Mouse (Mus musculus) embryonic facial prominence, embryonic 12.5 days (tissue): ENCODE measurements at regions not wholly inside any gene's neighbourhood (a gene's known extent, or its start where the extent isn't known, plus 50 kb on each side); places are given as distances from the start of the nearest gene placed in this dataset.

Experiments used
- ATAC-seq: fragments of 200-750 bp; cut with Nextera tagmentation; 2 replicates; pipeline ENCODE4 v1.8.0; 2017; ENCODE audit not compliant: insufficient number of reproducible peaks, insufficient read depth, low FRiP score, low TSS enrichment
- H3K27ac ChIP-seq: fragments of 300-500 bp; sonication (generic); 2 replicates; pipeline ENCODE4 v1.5.1; 2016; ENCODE audit warnings: mild to moderate bottlenecking
- H3K27me3 ChIP-seq: fragments of 300-500 bp; sonication (generic); 2 replicates; pipeline ENCODE4 v1.6.1; 2016; ENCODE audit warnings: mild to moderate bottlenecking, moderate library complexity
- H3K36me3 ChIP-seq: fragments of 300-500 bp; sonication (generic); 2 replicates; pipeline ENCODE4 v1.6.1; 2016; ENCODE audit warnings: mild to moderate bottlenecking
- H3K4me1 ChIP-seq: fragments of 300-500 bp; sonication (generic); 2 replicates; pipeline ENCODE4 v1.6.1; 2016
- H3K4me2 ChIP-seq: fragments of 300-500 bp; sonication (generic); replicated peaks from 2 replicates; pipeline ENCODE4 v1.6.1; 2016; ENCODE audit warnings: mild to moderate bottlenecking, moderate library complexity
- H3K4me3 ChIP-seq: fragments of 300-500 bp; sonication (generic); 2 replicates; pipeline ENCODE4 v1.5.1; 2016; ENCODE audit warnings: mild to moderate bottlenecking
- H3K9ac ChIP-seq: fragments of 300-500 bp; sonication (generic); 2 replicates; pipeline ENCODE4 v1.6.1; 2016; ENCODE audit warnings: mild to moderate bottlenecking, moderate library complexity
- H3K9me3 ChIP-seq: fragments of 300-500 bp; sonication (generic); 2 replicates; pipeline ENCODE4 v1.6.1; 2016; ENCODE audit warnings: mild to moderate bottlenecking, moderate library complexity
- WGBS: fragments of 180-500 bp; shearing (Covaris S2); methylation state at CpG from one replicate; pipeline ENCODE4 v1.1.7; 2016; 5-methylcytosine and 5-hydroxymethylcytosine counted together

- no peaks in the 10 kb centered on the region for H3K27me3 ChIP-seq
- H3K27ac ChIP-seq: no peak overlapping the region
- no peak overlapping the region for H3K9ac ChIP-seq
- WGBS: 59% methylated on average over 2 of the region's 2 CpGs
- no peaks in the 10 kb centered on the region for H3K4me1 ChIP-seq
- H3K36me3 ChIP-seq: no peaks in the 10 kb centered on the region
- no peaks in the 10 kb centered on the region for H3K9me3 ChIP-seq
- ATAC-seq: no peak
- H3K4me3 ChIP-seq: no peak overlapping the region
- no peak overlapping the region for H3K4me2 ChIP-seq
Observed at GRCm38 (mm10) chr14:71671994-71672393, 819.6 kb downstream of the Gm9195 start.

DNA sequence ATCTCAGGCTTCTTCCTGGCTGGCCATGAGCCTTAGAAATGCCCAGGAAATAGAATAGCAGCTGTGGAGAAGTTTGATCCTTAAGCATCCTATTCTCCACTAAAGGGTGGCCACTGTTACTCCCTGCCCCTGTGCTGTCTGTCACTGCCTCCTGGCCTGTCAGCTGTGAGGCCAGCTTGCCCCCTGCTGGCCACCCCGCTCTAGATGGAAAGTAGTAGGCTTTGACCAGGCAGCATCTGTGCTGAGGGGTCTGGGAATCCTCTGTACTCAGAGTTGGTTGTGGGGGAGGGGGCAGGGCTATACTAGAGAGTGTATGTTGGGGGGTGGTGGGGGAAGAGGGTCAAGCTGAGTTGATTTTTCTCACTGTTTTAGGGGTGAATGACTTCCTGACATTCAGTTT, 821.2 kb downstream of the Gm9195 start:
- WGBS: 0% methylated on average over 1 of the region's 1 CpGs
- no peak overlapping the region for H3K9ac ChIP-seq
- no peaks in the 10 kb centered on the region for H3K9me3 ChIP-seq
- no peak overlapping the region for H3K4me3 ChIP-seq
- ATAC-seq: no peak
- no peaks in the 10 kb centered on the region for H3K4me1 ChIP-seq
- H3K36me3 ChIP-seq: no peaks in the 10 kb centered on the region
- H3K27me3 ChIP-seq: no peaks in the 10 kb centered on the region
- no peak overlapping the region for H3K4me2 ChIP-seq
- H3K27ac ChIP-seq: no peak overlapping the region

GRCm38 (mm10) chr14:71666656-71667055, 825.0 kb downstream of the Gm9195 start:
- H3K27me3 ChIP-seq: no peaks in the 10 kb centered on the region
- H3K4me3 ChIP-seq: no peak overlapping the region
- H3K9me3 ChIP-seq: no peaks in the 10 kb centered on the region
- no peaks in the 10 kb centered on the region for H3K4me1 ChIP-seq
- no peak overlapping the region for H3K27ac ChIP-seq
- H3K36me3 ChIP-seq: no peaks in the 10 kb centered on the region
- 86% methylated on average over 1 of the region's 1 CpGs for WGBS
- ATAC-seq: no peak
- no peak overlapping the region for H3K4me2 ChIP-seq
- H3K9ac ChIP-seq: no peak overlapping the region

GRCm38 (mm10) chr14:71660166-71660565, 831.5 kb downstream of the Gm9195 start:
- H3K4me1 ChIP-seq: no peaks in the 10 kb centered on the region
- WGBS: 26% methylated on average over 2 of the region's 2 CpGs

GRCm38 (mm10) chr14:71654785-71655627, 836.6 kb downstream of the Gm9195 start:
- ATAC-seq: no peak
- no peaks in the 10 kb centered on the region for H3K27me3 ChIP-seq
- no peak overlapping the region for H3K9ac ChIP-seq
- no peak overlapping the region for H3K4me3 ChIP-seq
- no peak overlapping the region for H3K4me2 ChIP-seq
- no peaks in the 10 kb centered on the region for H3K9me3 ChIP-seq
- H3K4me1 ChIP-seq: no peaks in the 10 kb centered on the region
- H3K36me3 ChIP-seq: no peaks in the 10 kb centered on the region
- no peak overlapping the region for H3K27ac ChIP-seq
- 44% methylated on average over 3 of the region's 3 CpGs for WGBS

More at GRCm38 (mm10) chr14:71660166-71660565, 831.5 kb downstream of the Gm9195 start:
- Histone ChIP-seq H3K4me2 (no peak overlapping the region), H3K27me3 (no peaks in the 10 kb centered on the region), H3K36me3 (no peaks in the 10 kb centered on the region), H3K27ac (no peak overlapping the region), H3K4me3 (no peak overlapping the region), H3K9me3 (no peaks in the 10 kb centered on the region), H3K9ac (no peak overlapping the region)
- ATAC-seq: no peak

DNA sequence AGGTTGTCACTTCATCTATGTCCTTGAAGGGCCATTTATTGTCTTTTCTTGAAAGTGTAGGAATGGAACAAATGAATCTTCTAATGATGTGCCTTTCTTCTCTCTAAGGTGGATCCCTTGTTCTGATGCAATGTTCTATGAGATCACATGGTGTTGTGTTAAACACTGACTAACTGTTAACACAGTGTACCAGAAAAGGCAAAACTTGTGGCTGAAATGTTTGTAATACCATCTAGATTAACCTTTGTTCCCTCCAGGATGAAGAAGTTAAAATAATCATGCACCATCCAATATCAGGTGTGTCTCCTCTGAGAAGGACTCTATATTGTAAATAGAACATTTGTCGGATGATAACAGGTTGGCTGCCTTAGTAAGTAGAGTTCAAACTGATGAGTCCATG, 849.1 kb downstream of the Gm9195 start:
- Histone ChIP-seq H3K4me3 (no peak overlapping the region), H3K27ac (no peak overlapping the region), H3K9me3 (no peaks in the 10 kb centered on the region), H3K36me3 (no peaks in the 10 kb centered on the region), H3K9ac (no peak overlapping the region), H3K4me1 (no peaks in the 10 kb centered on the region), H3K27me3 (no peaks in the 10 kb centered on the region), H3K4me2 (no peak overlapping the region)
- 88% methylated on average over 1 of the region's 1 CpGs for WGBS
- no peak for ATAC-seq

GRCm38 (mm10) chr14:71639083-71639482, 852.6 kb downstream of the Gm9195 start:
- Histone ChIP-seq H3K27me3 (no peaks in the 10 kb centered on the region), H3K9ac (no peak overlapping the region), H3K27ac (no peak overlapping the region), H3K9me3 (no peaks in the 10 kb centered on the region), H3K4me1 (no peaks in the 10 kb centered on the region), H3K4me2 (no peak overlapping the region), H3K4me3 (no peak overlapping the region), H3K36me3 (no peaks in the 10 kb centered on the region)
- ATAC-seq: no peak
- 86% methylated on average over 1 of the region's 1 CpGs for WGBS

DNA sequence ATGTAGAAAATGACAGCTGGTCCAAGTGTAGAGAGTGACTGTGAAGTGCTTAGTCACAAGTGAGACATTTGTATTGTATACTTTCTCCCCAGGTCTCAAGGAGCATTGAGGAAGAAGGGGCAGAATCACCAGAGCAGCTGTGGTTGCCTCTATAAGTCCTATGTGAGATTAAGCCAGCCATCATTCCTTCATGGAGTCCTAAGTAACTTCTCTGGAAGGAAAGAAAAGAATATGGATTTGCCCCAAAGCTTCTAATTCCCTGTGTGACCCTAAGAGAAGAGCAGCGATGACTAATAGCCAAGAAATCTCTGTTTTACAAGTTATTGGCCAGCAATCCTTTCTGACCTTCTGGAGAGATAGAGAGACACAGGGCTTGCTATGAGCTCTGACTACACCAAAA, 856.5 kb downstream of the Gm9195 start:
- no peak overlapping the region for H3K9ac ChIP-seq
- no peaks in the 10 kb centered on the region for H3K9me3 ChIP-seq
- H3K27ac ChIP-seq: no peak overlapping the region
- H3K36me3 ChIP-seq: no peaks in the 10 kb centered on the region
- H3K27me3 ChIP-seq: no peaks in the 10 kb centered on the region
- ATAC-seq: no peak
- H3K4me3 ChIP-seq: no peak overlapping the region
- 86% methylated on average over 1 of the region's 1 CpGs for WGBS
- H3K4me2 ChIP-seq: no peak overlapping the region
- no peaks in the 10 kb centered on the region for H3K4me1 ChIP-seq

GRCm38 (mm10) chr14:71609698-71610301, 881.8 kb downstream of the Gm9195 start:
- WGBS: 66% methylated on average over 4 of the region's 4 CpGs
- Histone ChIP-seq H3K9me3 (no peaks in the 10 kb centered on the region), H3K4me2 (no peak overlapping the region), H3K36me3 (no peaks in the 10 kb centered on the region), H3K27me3 (no peaks in the 10 kb centered on the region), H3K4me1 (no peaks in the 10 kb centered on the region), H3K4me3 (no peak overlapping the region), H3K27ac (no peak overlapping the region), H3K9ac (no peak overlapping the region)
- ATAC-seq: no peak

- no peaks in the 10 kb centered on the region for H3K36me3 ChIP-seq
- 56% methylated on average over 2 of the region's 2 CpGs for WGBS
- ATAC-seq: no peak
- no peaks in the 10 kb centered on the region for H3K27me3 ChIP-seq
- H3K9ac ChIP-seq: no peak overlapping the region
- no peaks in the 10 kb centered on the region for H3K4me1 ChIP-seq
- no peak overlapping the region for H3K27ac ChIP-seq
- no peak overlapping the region for H3K4me2 ChIP-seq
- no peak overlapping the region for H3K4me3 ChIP-seq
- no peaks in the 10 kb centered on the region for H3K9me3 ChIP-seq
Observed at GRCm38 (mm10) chr14:71603710-71604109, 887.9 kb downstream of the Gm9195 start.

GRCm38 (mm10) chr14:71597859-71598258, 893.8 kb downstream of the Gm9195 start:
- WGBS: 87% methylated on average over 3 of the region's 3 CpGs
- no peak for ATAC-seq
- Histone ChIP-seq H3K4me2 (no peak overlapping the region), H3K27ac (no peak overlapping the region), H3K4me3 (no peak overlapping the region), H3K36me3 (no peaks in the 10 kb centered on the region), H3K4me1 (no peaks in the 10 kb centered on the region), H3K27me3 (no peaks in the 10 kb centered on the region), H3K9me3 (no peaks in the 10 kb centered on the region), H3K9ac (no peak overlapping the region)

DNA sequence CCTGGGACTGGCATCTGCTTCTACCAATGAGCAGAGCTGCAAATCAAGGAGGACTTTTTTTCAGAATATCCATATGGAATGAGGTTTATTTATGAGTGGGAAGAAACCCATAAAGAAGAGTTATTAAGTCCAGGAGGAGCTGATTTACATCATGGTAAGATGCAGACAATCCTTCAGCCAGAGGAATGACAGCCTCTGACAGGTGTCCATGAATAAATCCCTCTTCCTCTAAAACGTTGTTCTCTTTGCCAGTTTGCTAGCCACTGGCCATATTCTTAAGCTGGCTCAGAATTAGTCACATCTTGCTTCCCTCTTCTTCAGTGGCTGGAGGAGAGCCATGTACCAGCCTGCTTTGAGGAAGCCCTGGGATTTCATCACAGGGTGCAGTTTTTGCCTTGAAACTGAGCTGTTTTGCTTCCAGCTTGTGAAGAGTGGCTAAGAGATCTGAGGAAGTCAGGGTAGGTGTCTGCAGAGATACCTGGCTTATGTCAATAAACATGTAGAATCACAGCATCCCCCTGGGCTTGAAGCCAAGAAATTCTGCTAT, 902.9 kb downstream of the Gm9195 start:
- H3K4me2 ChIP-seq: no peak overlapping the region
- no peak overlapping the region for H3K27ac ChIP-seq
- no peaks in the 10 kb centered on the region for H3K9me3 ChIP-seq
- H3K36me3 ChIP-seq: no peaks in the 10 kb centered on the region
- 59% methylated on average over 1 of the region's 1 CpGs for WGBS
- H3K4me1 ChIP-seq: no peaks in the 10 kb centered on the region
- no peak for ATAC-seq
- no peak overlapping the region for H3K4me3 ChIP-seq
- no peaks in the 10 kb centered on the region for H3K27me3 ChIP-seq
- no peak overlapping the region for H3K9ac ChIP-seq
